Mouse (Mus musculus): ENCODE data around the gene Tmc3. TPM values are rescaled to one million over a fixed set of nuclear protein-coding genes. Genes with fewer than 3 reads are reported as not detected.
A peak's percentile ranks its signal among the peaks of the same experiment; 100 is the strongest.

Gene Tmc3
- total RNA-seq, 2 experiments from 2014 or later = 0.07 to 0.36 TPM

GRCm38 (mm10) chr7:83598997-83599912 is 14.5 kb downstream of the Tmc3 start:
- DNase-seq = no peak

GRCm38 (mm10) chr7:83599913-83600286 is 15.2 kb downstream of the Tmc3 start:
- peak; percentile 65 to 77 for DNase-seq

- no peak for DNase-seq
Measured at GRCm38 (mm10) chr7:83604180-83604944, 19.6 kb downstream of the Tmc3 start.

- DNase-seq = no peak
Measured at GRCm38 (mm10) chr7:83606796-83607195, 22.1 kb downstream of the Tmc3 start.

GRCm38 (mm10) chr7:83609891-83610290 is 25.2 kb downstream of the Tmc3 start:
- DNase-seq = no peak

- no peak for DNase-seq
Measured at GRCm38 (mm10) chr7:83611886-83612285, 27.2 kb downstream of the Tmc3 start.

GRCm38 (mm10) chr7:83615272-83615671 is 30.5 kb downstream of the Tmc3 start:
- DNase-seq = no peak

GRCm38 (mm10) chr7:83615815-83616214 is 31.1 kb downstream of the Tmc3 start:
- no peak for DNase-seq

GRCm38 (mm10) chr7:83616268-83616667 is 31.5 kb downstream of the Tmc3 start:
- DNase-seq = no peak

- DNase-seq = no peak
Measured at GRCm38 (mm10) chr7:83618709-83619108, 34.0 kb downstream of the Tmc3 start.

GRCm38 (mm10) chr7:83622582-83622981 is 37.9 kb downstream of the Tmc3 start:
- peak; percentile 53 to 62 for DNase-seq

- DNase-seq = peak; percentile 70 to 78
Measured at GRCm38 (mm10) chr7:83624065-83624464, 39.3 kb downstream of the Tmc3 start.

- DNase-seq = no peak
Measured at GRCm38 (mm10) chr7:83626557-83627257, 42.0 kb downstream of the Tmc3 start.

GRCm38 (mm10) chr7:83627369-83627768 is 42.6 kb downstream of the Tmc3 start:
- DNase-seq = no peak

- DNase-seq = no peak
Measured at GRCm38 (mm10) chr7:83631073-83631827, 46.5 kb downstream of the Tmc3 start.

- peak; percentile 95 to 96 for DNase-seq
Measured at GRCm38 (mm10) chr7:83631828-83632681, 47.3 kb downstream of the Tmc3 start, which contains the start of gene Stard5. Gene Stard5, plus strand, starts transcription at chr7:83631959.

GRCm38 (mm10) chr7:83632682-83633120 is 48.0 kb downstream of the Tmc3 start:
- no peak for DNase-seq

- DNase-seq = no peak
Measured at GRCm38 (mm10) chr7:83633856-83634255, 49.1 kb downstream of the Tmc3 start.

- no peak for DNase-seq
Measured at GRCm38 (mm10) chr7:83635726-83636125, 51.0 kb downstream of the Tmc3 start.

- DNase-seq = no peak
Measured at GRCm38 (mm10) chr7:83636425-83636824, 51.7 kb downstream of the Tmc3 start.
